Mouse (Mus musculus): ENCODE results near the gene Armc12. TPM values are rescaled to one million over a fixed set of nuclear protein-coding genes. Genes with fewer than 3 reads are reported as not detected.
"Not testable (repeated sequence)": the region's sequence is repeated elsewhere in the genome, so short reads cannot be mapped to it uniquely, and the experiment has no call there.

The Armc12 gene
- total and polyA plus RNA-seq, 3 experiments = not detected

DNA sequence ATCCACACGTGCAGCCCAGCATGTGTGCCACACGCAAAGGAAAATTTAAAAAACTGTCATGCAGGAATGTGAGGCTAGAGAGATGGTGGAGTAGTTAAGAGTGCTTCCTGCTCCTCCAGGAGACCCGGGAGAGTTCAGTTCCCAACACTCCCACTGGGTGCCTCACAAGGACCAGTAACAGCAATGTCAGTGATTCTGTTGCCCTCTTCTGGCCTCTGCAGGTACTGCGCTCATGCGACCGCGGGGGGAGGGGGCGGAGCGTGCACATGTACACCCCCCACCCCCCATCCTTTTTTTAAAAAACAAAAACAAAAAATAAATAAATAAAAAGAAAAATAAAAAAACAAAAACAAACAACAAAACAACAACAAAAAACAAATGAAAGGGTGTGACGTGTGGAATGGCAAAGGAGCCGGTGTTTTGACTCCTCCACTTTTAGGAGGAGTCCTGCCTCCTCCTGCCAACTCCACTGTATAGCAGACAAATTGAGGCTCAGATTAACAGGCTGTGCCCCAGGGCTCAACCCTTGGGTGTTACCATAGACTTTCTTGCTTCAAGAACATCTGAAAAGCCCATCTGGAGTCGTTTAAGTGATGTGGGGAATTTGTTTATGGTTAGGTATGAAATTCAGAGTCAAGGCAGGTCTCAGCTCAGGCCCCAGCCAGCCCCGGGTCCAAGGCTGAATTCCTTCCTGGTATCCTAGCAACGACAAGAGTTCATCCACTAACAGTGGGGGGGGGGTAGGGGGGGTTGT lies 22.6 kb downstream of the Armc12 start:
- peaks cover 29% of the 10 kb centered on the region for H3K27me3 ChIP-seq (ENCODE audit: insufficient read depth, low read length)
- ATAC-seq (ENCODE audit: extremely low read depth, insufficient number of reproducible peaks, low FRiP score, poor library complexity, severe bottlenecking) (no peak), DNase-seq (ENCODE audit: low spot score) (peak; percentile 46)
- H3K4me3 ChIP-seq (ENCODE audit: low read depth, low read length) = no peak overlapping the region
- peaks cover 6% of the 10 kb centered on the region; the same call in 1 of the 2 replicates for H3K4me1 ChIP-seq (ENCODE audit: insufficient read depth, low read depth, low read length)
- no peaks in the 10 kb centered on the region for H3K9me3 ChIP-seq (replicated peaks)
- no peak for TF ChIP-seq POLR2AphosphoS5 (IDR thresholded peaks at IDR 0.05; ENCODE audit: insufficient replicate concordance, low read depth, low read length)
- TF ChIP-seq CTCF (IDR thresholded peaks at IDR 0.05; ENCODE audit: low read depth, low read length) = peak; percentile 53; the same call in 1 of the 2 replicates
- H3K36me3 ChIP-seq (replicated peaks) = no peaks in the 10 kb centered on the region

- not testable (repeated sequence) for H3K9me3 ChIP-seq (replicated peaks); ATAC-seq (ENCODE audit: extremely low read depth, insufficient number of reproducible peaks, low FRiP score, poor library complexity, severe bottlenecking)
- H3K27me3 ChIP-seq (ENCODE audit: insufficient read depth, low read length) = peaks cover 26% of the 10 kb centered on the region
These were observed 23.4 kb downstream of the Armc12 start for GRCm38 (mm10) chr17:28554021-28554420.

DNA sequence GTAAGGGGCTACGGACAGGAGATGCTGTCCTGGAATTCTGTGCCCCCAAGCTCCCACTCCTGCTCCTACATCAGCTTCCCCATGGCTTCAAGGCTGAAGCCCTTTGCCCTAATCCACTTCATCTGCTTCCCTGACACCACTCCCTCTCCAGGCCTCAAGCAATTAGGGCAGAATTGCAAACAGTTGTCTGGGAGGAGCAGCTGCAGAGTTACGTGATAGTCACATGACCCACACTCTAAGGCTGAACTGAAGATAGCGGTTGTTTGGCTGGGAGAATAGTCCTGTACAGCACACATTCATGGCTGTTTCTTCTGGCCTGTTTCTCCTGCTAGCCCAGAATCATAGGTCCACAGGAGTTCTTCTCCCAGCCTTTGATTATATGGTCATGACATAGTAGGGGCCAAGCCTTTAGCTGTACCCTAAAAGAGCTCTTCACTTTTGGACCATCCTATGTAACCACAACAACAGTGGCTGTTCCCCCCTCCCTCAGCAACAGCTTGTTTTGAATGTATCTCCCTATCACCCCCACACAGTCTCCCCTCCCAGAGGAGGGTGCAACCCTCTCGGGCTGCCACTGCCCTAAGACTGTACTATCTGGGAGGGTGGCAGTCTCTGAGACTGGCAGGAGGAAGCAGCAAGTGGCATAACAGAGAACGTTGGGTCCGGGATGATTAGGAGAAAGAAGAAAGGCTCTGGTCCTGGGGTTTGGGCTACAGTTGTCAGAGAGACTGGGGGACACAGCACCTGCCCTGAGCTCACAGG lies 26.2 kb downstream of the Armc12 start:
- peaks cover 22% of the 10 kb centered on the region for H3K27me3 ChIP-seq (ENCODE audit: insufficient read depth, low read length)
- peaks cover 6% of the 10 kb centered on the region; the same call in 1 of the 2 replicates for H3K4me1 ChIP-seq (ENCODE audit: insufficient read depth, low read depth, low read length)
- no peaks in the 10 kb centered on the region for H3K9me3 ChIP-seq (replicated peaks)
- H3K4me3 ChIP-seq (ENCODE audit: low read depth, low read length) = no peak overlapping the region
- DNase-seq (ENCODE audit: low spot score) (no peak), ATAC-seq (ENCODE audit: extremely low read depth, insufficient number of reproducible peaks, low FRiP score, poor library complexity, severe bottlenecking) (peak; percentile 49)
- no peak for TF ChIP-seq GATA1 (IDR thresholded peaks at IDR 0.05; ENCODE audit: borderline replicate concordance, low read length)
- no peak for TF ChIP-seq GATA2 (IDR thresholded peaks at IDR 0.05; ENCODE audit: borderline replicate concordance, low read depth, low read length)
- TF ChIP-seq POLR2AphosphoS5 (IDR thresholded peaks at IDR 0.05; ENCODE audit: insufficient replicate concordance, low read depth, low read length) = no peak
- TF ChIP-seq CTCF (IDR thresholded peaks at IDR 0.05; ENCODE audit: low read depth, low read length) = no peak
- TF ChIP-seq TAL1 (conservative IDR thresholded peaks at IDR 0.05; ENCODE audit: low read depth, low read length) = no peak
- H3K36me3 ChIP-seq (replicated peaks) = no peaks in the 10 kb centered on the region

More at GRCm38 (mm10) chr17:28554021-28554420, 23.4 kb downstream of the Armc12 start:
- not testable (repeated sequence) for H3K36me3 ChIP-seq (replicated peaks); H3K4me1 ChIP-seq (ENCODE audit: insufficient read depth, low read depth, low read length); DNase-seq (ENCODE audit: low spot score); H3K4me3 ChIP-seq (ENCODE audit: low read depth, low read length)

- Histone ChIP-seq H3K27me3 (ENCODE audit: insufficient read depth, low read length) (peaks cover 22% of the 10 kb centered on the region), H3K36me3 (replicated peaks) (no peaks in the 10 kb centered on the region), H3K9me3 (replicated peaks) (no peaks in the 10 kb centered on the region), H3K4me1 (ENCODE audit: insufficient read depth, low read depth, low read length) (peaks cover 6% of the 10 kb centered on the region; the same call in 1 of the 2 replicates), H3K4me3 (ENCODE audit: low read depth, low read length) (no peak overlapping the region)
- ATAC-seq (ENCODE audit: extremely low read depth, insufficient number of reproducible peaks, low FRiP score, poor library complexity, severe bottlenecking) (no peak), DNase-seq (ENCODE audit: low spot score) (no peak)
- no peak for TF ChIP-seq TAL1 (conservative IDR thresholded peaks at IDR 0.05; ENCODE audit: low read depth, low read length)
- TF ChIP-seq CTCF (IDR thresholded peaks at IDR 0.05; ENCODE audit: low read depth, low read length) = no peak
- no peak for TF ChIP-seq GATA1 (IDR thresholded peaks at IDR 0.05; ENCODE audit: borderline replicate concordance, low read length)
- no peak for TF ChIP-seq POLR2AphosphoS5 (IDR thresholded peaks at IDR 0.05; ENCODE audit: insufficient replicate concordance, low read depth, low read length)
- no peak for TF ChIP-seq GATA2 (IDR thresholded peaks at IDR 0.05; ENCODE audit: borderline replicate concordance, low read depth, low read length)
These were observed 27.2 kb downstream of the Armc12 start for GRCm38 (mm10) chr17:28557772-28558171.

DNA sequence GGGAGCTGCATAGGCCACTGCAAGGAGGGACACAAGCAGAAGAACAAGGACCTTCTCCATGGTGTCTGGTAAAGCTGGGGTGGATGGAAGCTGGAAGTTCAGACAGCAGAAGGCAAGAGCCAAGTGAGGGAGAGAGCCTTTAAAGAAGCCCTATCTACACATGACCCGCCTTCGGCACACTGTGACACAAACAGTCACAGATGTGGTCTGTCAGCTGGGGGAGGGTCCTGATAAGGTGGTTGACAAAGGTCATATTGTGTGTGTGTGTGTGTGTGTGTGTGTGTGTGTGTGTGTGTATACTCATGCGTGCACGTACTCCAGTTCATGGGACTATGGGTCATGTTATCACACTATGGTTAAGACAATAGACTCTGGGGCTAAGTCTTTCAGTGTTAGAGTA lies 30.0 kb downstream of the Armc12 start, which contains the start of gene Clps:
Clps (minus strand) TSS at position 169 of the 400 bp plus-strand sequence.
- H3K4me3 ChIP-seq (ENCODE audit: low read depth, low read length) = no peak within 1 kb of the TSS
- no peaks in the 10 kb centered on the region for H3K36me3 ChIP-seq (replicated peaks)
- ATAC-seq (ENCODE audit: extremely low read depth, insufficient number of reproducible peaks, low FRiP score, poor library complexity, severe bottlenecking) = no peak
- TF ChIP-seq GATA1 (IDR thresholded peaks at IDR 0.05; ENCODE audit: borderline replicate concordance, low read length) (no peak), TAL1 (conservative IDR thresholded peaks at IDR 0.05; ENCODE audit: low read depth, low read length) (no peak), CTCF (IDR thresholded peaks at IDR 0.05; ENCODE audit: low read depth, low read length) (no peak), POLR2AphosphoS5 (IDR thresholded peaks at IDR 0.05; ENCODE audit: insufficient replicate concordance, low read depth, low read length) (no peak), GATA2 (IDR thresholded peaks at IDR 0.05; ENCODE audit: borderline replicate concordance, low read depth, low read length) (no peak)
- H3K4me1 ChIP-seq (ENCODE audit: insufficient read depth, low read depth, low read length) = peaks cover 6% of the 10 kb centered on the region; the same call in 1 of the 2 replicates
- no peak for DNase-seq (ENCODE audit: low spot score)
- H3K9me3 ChIP-seq (replicated peaks) = no peaks in the 10 kb centered on the region
- H3K27me3 ChIP-seq (ENCODE audit: insufficient read depth, low read length) = peaks cover 22% of the 10 kb centered on the region

- H3K4me3 ChIP-seq (ENCODE audit: low read depth, low read length) = no peak overlapping the region
- no peaks in the 10 kb centered on the region for H3K36me3 ChIP-seq (replicated peaks)
- ATAC-seq (ENCODE audit: extremely low read depth, insufficient number of reproducible peaks, low FRiP score, poor library complexity, severe bottlenecking) (no peak), DNase-seq (ENCODE audit: low spot score) (no peak)
- H3K27me3 ChIP-seq (ENCODE audit: insufficient read depth, low read length) = peaks cover 22% of the 10 kb centered on the region
- peaks cover 5% of the 10 kb centered on the region; the same call in 1 of the 2 replicates for H3K4me1 ChIP-seq (ENCODE audit: insufficient read depth, low read depth, low read length)
- H3K9me3 ChIP-seq (replicated peaks) = no peaks in the 10 kb centered on the region
- TF ChIP-seq POLR2AphosphoS5 (IDR thresholded peaks at IDR 0.05; ENCODE audit: insufficient replicate concordance, low read depth, low read length) = no peak
These were observed 31.0 kb downstream of the Armc12 start for GRCm38 (mm10) chr17:28561613-28562012.
